Mouse (Mus musculus) limb, embryonic 12.5 days (tissue): ENCODE data around the gene Dusp6. TPM values are rescaled to one million over a fixed set of nuclear protein-coding genes. Genes with fewer than 3 reads are reported as not detected.
"Not testable (repeated sequence)": the region's sequence is repeated elsewhere in the genome, so short reads cannot be mapped to it uniquely, and the experiment has no call there.

ENCODE experiments used
- ATAC-seq: fragments of 200-750 bp; cut with Nextera tagmentation; 2 replicates; pipeline ENCODE4 v1.8.0; 2017; ENCODE audit warnings: low read depth, moderate TSS enrichment; ENCODE audit not compliant: insufficient number of reproducible peaks, insufficient read depth, low FRiP score, low TSS enrichment
- H3K27ac ChIP-seq: fragments of 300-500 bp; sonication (generic); 2 replicates; pipeline ENCODE4 v1.5.1; 2016; ENCODE audit warnings: mild to moderate bottlenecking, moderate library complexity
- H3K27me3 ChIP-seq: fragments of 300-500 bp; sonication (generic); 2 replicates; pipeline ENCODE4 v1.6.1; 2016; ENCODE audit warnings: mild to moderate bottlenecking, moderate library complexity
- H3K36me3 ChIP-seq: fragments of 300-500 bp; sonication (generic); 2 replicates; pipeline ENCODE4 v1.6.1; 2016; ENCODE audit warnings: mild to moderate bottlenecking, moderate library complexity
- H3K4me1 ChIP-seq: fragments of 300-500 bp; sonication (generic); replicated peaks from 2 replicates; pipeline ENCODE4 v1.6.1; 2016
- H3K4me2 ChIP-seq: fragments of 300-500 bp; sonication (generic); 2 replicates; pipeline ENCODE4 v1.6.1; 2016; ENCODE audit warnings: mild to moderate bottlenecking, moderate library complexity
- H3K4me3 ChIP-seq: fragments of 300-500 bp; sonication (generic); replicated peaks from 2 replicates; pipeline ENCODE4 v1.5.1; 2016; ENCODE audit warnings: mild to moderate bottlenecking
- H3K9ac ChIP-seq: fragments of 300-500 bp; sonication (generic); replicated peaks from 2 replicates; pipeline ENCODE4 v1.6.1; 2016; ENCODE audit warnings: mild to moderate bottlenecking, moderate library complexity
- H3K9me3 ChIP-seq: fragments of 300-500 bp; sonication (generic); 2 replicates; pipeline ENCODE4 v1.6.1; 2016; ENCODE audit warnings: mild to moderate bottlenecking, moderate library complexity
- WGBS: fragments of 180-500 bp; shearing (Covaris S2); methylation state at CpG from one replicate; pipeline ENCODE4 v1.1.7; 2016; 5-methylcytosine and 5-hydroxymethylcytosine counted together
- polyA plus RNA-seq: library from polyadenylated mRNA; unstranded; fragments of >200 nt; fragmentation: Nextera tagmentation; extraction: Ambion mirVana; gene quantifications from 2 replicates; pipeline ENCODE4 v1.2.1, GENCODE M21; 2016

Dusp6 gene
- polyA plus RNA-seq, result 117 and 122 TPM in 2 replicates

GRCm38 (mm10) chr10:99262867-99263379 is at the start of gene Dusp6:
Gene Dusp6, plus strand, starts transcription at chr10:99263231.
- Histone ChIP-seq H3K4me2 (peak within 1 kb of the TSS; percentile 88), H3K36me3 (peaks cover 7% of the 10 kb centered on the region), H3K4me3 (peak within 1 kb of the TSS; percentile 83), H3K27me3 (no peaks in the 10 kb centered on the region), H3K9me3 (no peaks in the 10 kb centered on the region), H3K27ac (peak within 1 kb of the TSS; percentile 99), H3K9ac (peak within 1 kb of the TSS; percentile 98), H3K4me1 (peaks cover 28% of the 10 kb centered on the region)
- WGBS, result under 1% methylated on average over 29 of the region's 29 CpGs
- peak; percentile 94 for ATAC-seq

GRCm38 (mm10) chr10:99214421-99215299 is 48.4 kb upstream of the Dusp6 start:
- Histone ChIP-seq H3K9me3 (no peaks in the 10 kb centered on the region), H3K9ac (no peak overlapping the region), H3K4me1 (peaks cover 3% of the 10 kb centered on the region; the same call in 1 of the 2 replicates), H3K36me3 (no peaks in the 10 kb centered on the region), H3K27ac (no peak overlapping the region), H3K4me2 (no peak overlapping the region), H3K27me3 (no peaks in the 10 kb centered on the region), H3K4me3 (no peak overlapping the region)
- 86% methylated on average over 15 of the region's 15 CpGs for WGBS
- no peak for ATAC-seq

GRCm38 (mm10) chr10:99216570-99216969 is 46.5 kb upstream of the Dusp6 start:
- H3K9me3 ChIP-seq, H3K36me3 ChIP-seq, H3K4me2 ChIP-seq, H3K27me3 ChIP-seq, H3K4me1 ChIP-seq, H3K4me3 ChIP-seq, ATAC-seq, H3K27ac ChIP-seq, H3K9ac ChIP-seq: not testable (repeated sequence)
- WGBS, result 87% methylated on average over 15 of the region's 15 CpGs

- Histone ChIP-seq H3K9me3 (no peaks in the 10 kb centered on the region), H3K4me2 (no peak overlapping the region), H3K4me1 (no peaks in the 10 kb centered on the region), H3K9ac (no peak overlapping the region), H3K27me3 (no peaks in the 10 kb centered on the region), H3K27ac (no peak overlapping the region), H3K4me3 (no peak overlapping the region), H3K36me3 (no peaks in the 10 kb centered on the region)
- 92% methylated on average over 8 of the region's 8 CpGs for WGBS
- no peak for ATAC-seq
Measured at GRCm38 (mm10) chr10:99221540-99221939, 41.5 kb upstream of the Dusp6 start.

GRCm38 (mm10) chr10:99222726-99223125 is 40.3 kb upstream of the Dusp6 start:
- Histone ChIP-seq H3K4me2 (no peak overlapping the region), H3K9ac (no peak overlapping the region), H3K36me3 (no peaks in the 10 kb centered on the region), H3K4me3 (no peak overlapping the region), H3K4me1 (peaks cover 2% of the 10 kb centered on the region), H3K9me3 (no peaks in the 10 kb centered on the region), H3K27me3 (no peaks in the 10 kb centered on the region), H3K27ac (no peak overlapping the region)
- ATAC-seq, result no peak
- 85% methylated on average over 5 of the region's 5 CpGs for WGBS

- no peak for ATAC-seq
Measured at GRCm38 (mm10) chr10:99224218-99224617, 38.8 kb upstream of the Dusp6 start.

GRCm38 (mm10) chr10:99226782-99227181 is 36.2 kb upstream of the Dusp6 start:
- H3K4me3 ChIP-seq, result no peak overlapping the region
- H3K27ac ChIP-seq, result no peak overlapping the region
- no peak for ATAC-seq
- H3K36me3 ChIP-seq, result no peaks in the 10 kb centered on the region
- H3K9ac ChIP-seq, result no peak overlapping the region
- H3K9me3 ChIP-seq, result no peaks in the 10 kb centered on the region
- no peak overlapping the region for H3K4me2 ChIP-seq
- WGBS, result 91% methylated on average over 5 of the region's 5 CpGs
- peaks cover 21% of the 10 kb centered on the region for H3K4me1 ChIP-seq
- no peaks in the 10 kb centered on the region for H3K27me3 ChIP-seq

More at GRCm38 (mm10) chr10:99224218-99224617, 38.8 kb upstream of the Dusp6 start:
- Histone ChIP-seq H3K36me3 (no peaks in the 10 kb centered on the region), H3K4me2 (no peak overlapping the region), H3K4me3 (no peak overlapping the region), H3K27me3 (no peaks in the 10 kb centered on the region), H3K9me3 (no peaks in the 10 kb centered on the region), H3K4me1 (peaks cover 17% of the 10 kb centered on the region), H3K27ac (no peak overlapping the region), H3K9ac (no peak overlapping the region)
- 64% methylated on average over 3 of the region's 3 CpGs for WGBS

GRCm38 (mm10) chr10:99227968-99228864 is 34.8 kb upstream of the Dusp6 start:
- H3K4me3 ChIP-seq, result peak overlapping the region; percentile 6; the same call in 1 of the 2 replicates
- peak overlapping the region; percentile 57 for H3K4me2 ChIP-seq
- ATAC-seq, result no peak
- 25% methylated on average over 17 of the region's 17 CpGs for WGBS
- no peaks in the 10 kb centered on the region for H3K9me3 ChIP-seq
- H3K27ac ChIP-seq, result peak overlapping the region; percentile 54
- H3K4me1 ChIP-seq, result peaks cover 21% of the 10 kb centered on the region
- no peaks in the 10 kb centered on the region for H3K36me3 ChIP-seq
- H3K9ac ChIP-seq, result no peak overlapping the region
- no peaks in the 10 kb centered on the region for H3K27me3 ChIP-seq

- peaks cover 21% of the 10 kb centered on the region for H3K4me1 ChIP-seq
- H3K9me3 ChIP-seq, result no peaks in the 10 kb centered on the region
- no peak overlapping the region for H3K9ac ChIP-seq
- H3K27ac ChIP-seq, result peak overlapping the region; percentile 73
- no peaks in the 10 kb centered on the region for H3K36me3 ChIP-seq
- WGBS, result 4% methylated on average over 16 of the region's 16 CpGs
- no peaks in the 10 kb centered on the region for H3K27me3 ChIP-seq
- ATAC-seq, result peak; percentile 52; the same call in 1 of the 2 replicates
- peak overlapping the region; percentile 6; the same call in 1 of the 2 replicates for H3K4me3 ChIP-seq
- H3K4me2 ChIP-seq, result peak overlapping the region; percentile 57
Measured at GRCm38 (mm10) chr10:99229031-99229684, 33.9 kb upstream of the Dusp6 start.

GRCm38 (mm10) chr10:99232518-99233227 is 30.4 kb upstream of the Dusp6 start:
- Histone ChIP-seq H3K4me1 (peaks cover 23% of the 10 kb centered on the region), H3K27ac (no peak overlapping the region), H3K4me2 (no peak overlapping the region), H3K9ac (no peak overlapping the region), H3K9me3 (no peaks in the 10 kb centered on the region), H3K4me3 (no peak overlapping the region), H3K27me3 (no peaks in the 10 kb centered on the region), H3K36me3 (no peaks in the 10 kb centered on the region)
- no peak for ATAC-seq
- WGBS, result 76% methylated on average over 7 of the region's 7 CpGs
